Mouse (Mus musculus): ENCODE measurements around the gene Zbed4. TPM values are rescaled to one million over a fixed set of nuclear protein-coding genes. Genes with fewer than 3 reads are reported as not detected.
"Not testable (repeated sequence)": the region's sequence is repeated elsewhere in the genome, so short reads cannot be mapped to it uniquely, and the experiment has no call there.

Gene Zbed4
- total RNA-seq, 2 experiments from 2014 or later, result 10.9 to 12.6 TPM

- Histone ChIP-seq H3K27ac (no peak overlapping the region), H3K4me3 (no peak overlapping the region)
- no peak for DNase-seq (ENCODE audit: extremely low spot score in 1 of 2, low spot score in 2 of 2)
- intact Hi-C loops (cut with DNase I), result no loop called here
- no peak for TF ChIP-seq CTCF (IDR thresholded peaks at IDR 0.05)
Observed at GRCm38 (mm10) chr15:88717239-88717638, 34.2 kb upstream of the Zbed4 start.

- intact Hi-C loops (cut with DNase I), result no loop called here
- Histone ChIP-seq H3K4me3 (no peak overlapping the region), H3K27ac (no peak overlapping the region)
- no peak for DNase-seq (ENCODE audit: extremely low spot score in 1 of 2, low spot score in 2 of 2)
- TF ChIP-seq CTCF (IDR thresholded peaks at IDR 0.05), result no peak
Observed at GRCm38 (mm10) chr15:88723205-88723604, 28.3 kb upstream of the Zbed4 start.

- no peak overlapping the region for H3K27ac ChIP-seq
- intact Hi-C loops (cut with DNase I), result no loop called here
- TF ChIP-seq CTCF (IDR thresholded peaks at IDR 0.05), result no peak
- DNase-seq (ENCODE audit: extremely low spot score in 1 of 2, low spot score in 2 of 2), result no peak
- no peak overlapping the region for H3K4me3 ChIP-seq
Observed at GRCm38 (mm10) chr15:88724311-88724710, 27.1 kb upstream of the Zbed4 start.

GRCm38 (mm10) chr15:88725036-88725435, 26.4 kb upstream of the Zbed4 start:
- DNase-seq (ENCODE audit: extremely low spot score in 1 of 2, low spot score in 2 of 2), result no peak
- no peak for TF ChIP-seq CTCF (IDR thresholded peaks at IDR 0.05)
- H3K27ac ChIP-seq, result no peak overlapping the region

GRCm38 (mm10) chr15:88727204-88727603, 24.3 kb upstream of the Zbed4 start:
- intact Hi-C loops (cut with DNase I), result no loop called here
- Histone ChIP-seq H3K27ac (no peak overlapping the region), H3K4me3 (no peak overlapping the region)
- DNase-seq (ENCODE audit: extremely low spot score in 1 of 2, low spot score in 2 of 2), result no peak
- TF ChIP-seq CTCF (IDR thresholded peaks at IDR 0.05), result no peak

More at GRCm38 (mm10) chr15:88725036-88725435, 26.4 kb upstream of the Zbed4 start:
- intact Hi-C loops (cut with DNase I), result no loop called here
- H3K4me3 ChIP-seq, result no peak overlapping the region

GRCm38 (mm10) chr15:88730717-88731116, 20.7 kb upstream of the Zbed4 start:
- no peak for DNase-seq (ENCODE audit: extremely low spot score in 1 of 2, low spot score in 2 of 2)
- Histone ChIP-seq H3K4me3 (no peak overlapping the region), H3K27ac (no peak overlapping the region)
- no peak for TF ChIP-seq CTCF (IDR thresholded peaks at IDR 0.05)
- intact Hi-C loops (cut with DNase I), result no loop called here

- Histone ChIP-seq H3K27ac (peak overlapping the region; percentile 85), H3K4me3 (peak overlapping the region; percentile 95)
- intact Hi-C loops (cut with DNase I), result no loop called here
- DNase-seq (ENCODE audit: extremely low spot score in 1 of 2, low spot score in 2 of 2), result no peak
- no peak for TF ChIP-seq CTCF (IDR thresholded peaks at IDR 0.05)
Observed at GRCm38 (mm10) chr15:88732405-88733020, 18.9 kb upstream of the Zbed4 start.

GRCm38 (mm10) chr15:88733041-88733751, 18.3 kb upstream of the Zbed4 start:
- peak overlapping the region; percentile 85 for H3K27ac ChIP-seq
- intact Hi-C loops (cut with DNase I), result no loop called here
- H3K4me3 ChIP-seq, result peak overlapping the region; percentile 95
- peak; percentile 54 to 66 for DNase-seq (ENCODE audit: extremely low spot score in 1 of 2, low spot score in 2 of 2)
- TF ChIP-seq CTCF (IDR thresholded peaks at IDR 0.05), result no peak

- intact Hi-C loops (cut with DNase I), result loop anchor here (2.0 kb wide), 1 partner anchor 17 kb away; the partner anchor contains the start of gene Zbed4
- DNase-seq (ENCODE audit: extremely low spot score in 1 of 2, low spot score in 2 of 2), result peak; percentile 86 to 88
- Histone ChIP-seq H3K27ac (peak within 1 kb of the TSS; percentile 85), H3K4me3 (peak within 1 kb of the TSS; percentile 95)
- TF ChIP-seq CTCF (IDR thresholded peaks at IDR 0.05), result no peak
Observed at GRCm38 (mm10) chr15:88733834-88734571, 17.5 kb upstream of the Zbed4 start, which contains the start of gene Brd1. Gene Brd1, minus strand, starts transcription at chr15:88734233.

GRCm38 (mm10) chr15:88736166-88736565, 15.3 kb upstream of the Zbed4 start:
- Histone ChIP-seq H3K4me3 (no peak overlapping the region), H3K27ac (no peak overlapping the region)
- intact Hi-C loops (cut with DNase I), result no loop called here
- TF ChIP-seq CTCF (IDR thresholded peaks at IDR 0.05), result no peak
- no peak for DNase-seq (ENCODE audit: extremely low spot score in 1 of 2, low spot score in 2 of 2)

- no peak for TF ChIP-seq CTCF (IDR thresholded peaks at IDR 0.05)
- no peak overlapping the region for H3K4me3 ChIP-seq
- intact Hi-C loops (cut with DNase I), result no loop called here
- no peak for DNase-seq (ENCODE audit: extremely low spot score in 1 of 2, low spot score in 2 of 2)
- no peak overlapping the region for H3K27ac ChIP-seq
Observed at GRCm38 (mm10) chr15:88738466-88738865, 13.0 kb upstream of the Zbed4 start.

GRCm38 (mm10) chr15:88741366-88741765, 10.1 kb upstream of the Zbed4 start:
- no peak overlapping the region for H3K27ac ChIP-seq
- DNase-seq (ENCODE audit: extremely low spot score in 1 of 2, low spot score in 2 of 2), result no peak
- H3K4me3 ChIP-seq, result no peak overlapping the region
- intact Hi-C loops (cut with DNase I), result no loop called here
- no peak for TF ChIP-seq CTCF (IDR thresholded peaks at IDR 0.05)

- H3K27ac ChIP-seq; H3K4me3 ChIP-seq; intact Hi-C loops (cut with DNase I); DNase-seq (ENCODE audit: extremely low spot score in 1 of 2, low spot score in 2 of 2): not testable (repeated sequence)
Observed at GRCm38 (mm10) chr15:88743371-88743770, 8.1 kb upstream of the Zbed4 start.
